Mouse (Mus musculus) E14TG2a.4 (cell line): ENCODE measurements around the gene Arhgef3.

Source experiments
- CTCF ChIP-seq: conservative IDR thresholded peaks from 2 replicates; pipeline ENCODE4 v1.5.1; 2014; ENCODE audit warnings: low read length
- POU5F1 ChIP-seq: IDR thresholded peaks from 2 replicates; pipeline ENCODE4 v1.6.1; 2014; ENCODE audit warnings: low read length, borderline replicate concordance

GRCm38 (mm10) chr14:27322041-27322440 is 207.3 kb downstream of the Arhgef3 start:
- no peak for TF ChIP-seq CTCF
- TF ChIP-seq POU5F1: no peak
